Mouse (Mus musculus) intestine, embryonic 14.5 days (tissue): ENCODE data around the gene Gm20696. TPM values are rescaled to one million over a fixed set of nuclear protein-coding genes. Genes with fewer than 3 reads are reported as not detected.

Experiments used
- ATAC-seq: fragments of 200-750 bp; cut with Nextera tagmentation; replicated peaks from 2 replicates; pipeline ENCODE4 v1.8.0; 2017; ENCODE audit warnings: low read depth, moderate number of reproducible peaks, moderate TSS enrichment, moderate library complexity; ENCODE audit not compliant: low FRiP score, low TSS enrichment
- DNase-seq: peaks from one replicate; pipeline ENCODE4 v3.0.0-alpha.2; 2018; ENCODE audit warnings: low spot score
- H3K27ac ChIP-seq: fragments of 300-500 bp; sonication (generic); 2 replicates; pipeline ENCODE4 v1.5.1; 2014; ENCODE audit warnings: low read depth, mild to moderate bottlenecking, control low read depth
- H3K27me3 ChIP-seq: fragments of 300-500 bp; sonication (generic); replicated peaks from 2 replicates; pipeline ENCODE4 v1.6.1; 2014; ENCODE audit warnings: low read length, control low read depth; ENCODE audit not compliant: control insufficient read depth, insufficient read depth
- H3K36me3 ChIP-seq: fragments of 300-500 bp; sonication (generic); 2 replicates; pipeline ENCODE4 v1.6.1; 2014; ENCODE audit warnings: low read length, control low read depth; ENCODE audit not compliant: control insufficient read depth, insufficient read depth
- H3K4me1 ChIP-seq: fragments of 300-500 bp; sonication (generic); replicated peaks from 2 replicates; pipeline ENCODE4 v1.6.1; 2014; ENCODE audit warnings: low read length, control low read depth, mixed read lengths; ENCODE audit not compliant: control insufficient read depth, insufficient read depth
- H3K4me2 ChIP-seq: fragments of 300-500 bp; sonication (generic); 2 replicates; pipeline ENCODE4 v1.6.1; 2014; ENCODE audit warnings: low read length
- H3K4me3 ChIP-seq: fragments of 300-500 bp; sonication (generic); 2 replicates; pipeline ENCODE4 v1.5.1; 2014; ENCODE audit warnings: low read depth, low read length, control low read depth, mixed read lengths
- H3K9ac ChIP-seq: fragments of 300-500 bp; sonication (generic); 2 replicates; pipeline ENCODE4 v1.6.1; 2014; ENCODE audit warnings: mild to moderate bottlenecking, low read length
- H3K9me3 ChIP-seq: fragments of 300-500 bp; sonication (generic); 2 replicates; pipeline ENCODE4 v1.6.1; 2016; ENCODE audit warnings: low read length, control low read depth; ENCODE audit not compliant: control insufficient read depth
- WGBS: fragments of 180-500 bp; shearing (Covaris S2); extraction: QIAGEN DNeasy Blood & Tissue Kit; methylation state at CpG from one replicate; pipeline ENCODE4 v1.1.7; 2014; 5-methylcytosine and 5-hydroxymethylcytosine counted together
- polyA plus RNA-seq: library from polyadenylated mRNA; unstranded; fragments of >200 nt; fragmentation: Nextera tagmentation; extraction: Ambion mirVana; gene quantifications from 2 replicates; pipeline ENCODE4 v1.2.1, GENCODE M21; 2014

Gm20696 gene
- polyA plus RNA-seq, 1 experiment from 2014 or later, result 6.9 TPM

DNA sequence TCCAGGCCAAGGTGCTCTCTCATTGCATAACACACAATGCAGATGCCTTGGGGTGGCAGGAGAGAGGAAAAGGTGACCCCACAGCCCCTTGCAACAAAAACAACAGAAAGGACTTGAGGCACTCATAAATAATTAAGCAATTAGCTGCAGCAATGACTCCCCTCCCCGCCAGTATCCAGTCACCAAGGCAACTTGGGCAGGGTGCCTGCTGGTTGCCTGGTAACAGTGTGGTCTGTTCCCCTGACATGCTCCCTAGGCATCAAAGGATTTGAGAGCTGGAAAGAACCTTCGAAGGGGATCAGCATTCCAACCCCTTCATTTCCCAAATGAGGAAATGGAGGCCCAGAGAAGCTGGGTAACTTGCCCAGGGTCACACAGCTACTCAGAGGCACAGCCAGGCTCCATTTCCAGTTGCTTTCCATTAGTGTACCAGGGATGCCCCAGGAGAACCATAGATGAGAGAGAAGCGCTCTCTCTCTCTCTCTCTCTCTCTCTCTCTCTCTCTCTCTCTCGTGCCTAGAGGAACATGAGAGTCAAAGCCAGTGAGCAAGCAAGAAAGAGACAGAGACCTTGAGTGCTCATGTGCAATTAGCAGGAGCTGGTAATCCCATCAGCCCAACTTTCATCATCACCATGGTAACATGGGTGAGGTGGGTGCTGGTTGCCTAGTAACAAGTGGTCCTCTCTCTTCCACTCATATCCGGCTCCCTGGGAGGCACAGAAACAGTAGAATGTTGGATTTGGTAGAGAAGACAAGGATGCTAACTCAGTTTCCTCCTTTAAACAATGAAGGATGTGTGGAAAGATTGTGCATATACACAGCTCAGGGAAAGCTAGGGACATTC is 3.1 kb upstream of the Gm20696 start:
- Histone ChIP-seq H3K36me3 (no peaks in the 10 kb centered on the region), H3K27me3 (no peaks in the 10 kb centered on the region), H3K4me3 (no peak overlapping the region), H3K9me3 (no peaks in the 10 kb centered on the region), H3K4me1 (peaks cover 8% of the 10 kb centered on the region; the same call in 1 of the 2 replicates), H3K9ac (no peak overlapping the region), H3K27ac (no peak overlapping the region), H3K4me2 (no peak overlapping the region)
- 48% methylated on average over 5 of the region's 5 CpGs for WGBS
- ATAC-seq, result no peak
- DNase-seq, result no peak

DNA sequence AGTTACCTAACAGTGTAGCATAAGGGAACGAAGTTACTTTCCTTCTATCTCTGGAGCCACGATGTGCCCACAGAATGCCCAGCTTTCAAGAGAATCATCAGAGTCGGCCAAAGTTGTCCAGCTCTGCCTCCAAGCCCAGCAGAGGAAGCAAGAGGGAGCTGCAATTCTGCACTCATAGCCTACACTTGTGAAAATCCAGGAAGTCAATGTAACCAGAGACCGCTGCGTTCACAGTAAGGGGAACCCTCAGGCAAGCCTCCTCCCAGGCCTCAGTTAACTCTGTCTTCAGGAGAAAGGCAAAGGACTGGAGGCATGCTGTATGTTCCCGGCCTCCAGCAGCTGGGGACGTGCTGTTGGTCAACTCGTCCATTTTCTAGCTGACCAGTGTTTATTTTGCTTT is 693 bp upstream of the Gm20696 start:
- H3K4me2 ChIP-seq, result peak overlapping the region; percentile 89
- peak overlapping the region; percentile 69; the same call in 1 of the 2 replicates for H3K4me3 ChIP-seq
- DNase-seq (no peak), ATAC-seq (no peak)
- H3K9me3 ChIP-seq, result no peaks in the 10 kb centered on the region
- H3K4me1 ChIP-seq, result peaks cover 8% of the 10 kb centered on the region; the same call in 1 of the 2 replicates
- no peaks in the 10 kb centered on the region for H3K27me3 ChIP-seq
- H3K36me3 ChIP-seq, result no peaks in the 10 kb centered on the region
- 27% methylated on average over 8 of the region's 8 CpGs for WGBS
- H3K27ac ChIP-seq, result peak overlapping the region; percentile 57; the same call in 1 of the 2 replicates
- H3K9ac ChIP-seq, result no peak overlapping the region; the same call in 1 of the 2 replicates

DNA sequence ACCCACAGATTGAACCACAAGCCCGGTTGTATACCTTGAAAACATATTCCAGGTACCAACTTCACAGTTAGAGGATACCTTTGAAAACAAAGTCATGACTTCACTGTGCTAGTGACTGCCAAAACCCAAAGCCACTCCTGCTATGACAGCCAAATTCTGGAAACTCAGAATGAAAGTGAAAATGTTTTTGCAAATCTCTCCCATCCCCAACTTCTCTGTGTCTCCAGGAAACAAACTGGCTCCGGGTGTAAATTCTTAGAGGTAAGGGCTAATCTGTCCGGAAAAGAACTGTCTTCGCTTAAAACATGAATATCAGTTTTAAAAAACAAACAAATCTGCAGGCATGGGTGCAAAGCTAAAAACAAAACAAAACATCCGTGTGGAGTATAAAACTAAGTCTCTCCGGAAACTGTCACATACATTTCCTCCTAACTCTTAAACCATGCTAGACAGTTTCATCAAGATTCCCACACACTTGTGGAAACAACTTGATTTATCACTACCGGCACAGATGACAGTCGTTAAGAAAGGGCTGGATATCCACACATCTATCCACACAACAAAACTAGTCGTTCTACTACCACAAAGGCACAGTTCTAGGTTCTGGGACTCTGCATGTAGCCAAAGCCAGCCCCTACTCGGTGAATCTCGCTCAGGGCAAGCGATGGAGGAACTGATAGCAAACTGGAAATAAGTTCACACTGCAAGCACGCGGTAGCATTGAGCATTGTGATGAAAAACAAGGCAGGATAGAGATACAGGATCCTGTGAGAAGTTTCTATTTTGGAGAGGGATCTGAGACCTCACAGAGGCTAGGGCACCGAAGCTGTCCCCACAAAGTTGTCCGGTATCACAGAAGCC is 910 bp downstream of the Gm20696 start:
- DNase-seq, result no peak
- 20% methylated on average over 16 of the region's 16 CpGs for WGBS
- H3K9ac ChIP-seq, result peak overlapping the region; percentile 76
- no peaks in the 10 kb centered on the region for H3K36me3 ChIP-seq
- no peak for ATAC-seq
- peaks cover 14% of the 10 kb centered on the region for H3K4me1 ChIP-seq
- H3K27ac ChIP-seq, result peak overlapping the region; percentile 33; the same call in 1 of the 2 replicates
- H3K9me3 ChIP-seq, result no peaks in the 10 kb centered on the region
- no peaks in the 10 kb centered on the region for H3K27me3 ChIP-seq
- peak overlapping the region; percentile 89 for H3K4me2 ChIP-seq
- peak overlapping the region; percentile 69 for H3K4me3 ChIP-seq

DNA sequence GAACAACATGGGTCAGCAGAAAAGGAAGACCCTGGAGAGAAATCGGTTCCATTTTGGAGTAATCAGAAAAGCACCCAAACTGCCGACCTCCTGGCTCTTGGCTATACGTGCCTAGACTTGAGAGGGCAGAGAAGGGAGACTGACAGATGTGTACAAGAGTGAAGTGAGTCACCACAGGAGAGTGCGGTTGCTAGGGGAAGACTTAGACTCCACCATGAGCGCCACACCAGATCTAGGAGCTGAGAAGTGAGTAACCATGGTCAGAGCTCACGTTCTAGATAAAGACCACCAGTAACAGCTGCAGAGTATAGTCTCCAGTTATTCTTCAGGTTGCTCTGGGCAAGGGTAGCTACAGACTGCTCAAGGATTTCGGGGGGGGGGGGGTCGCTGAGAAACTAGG is 3.4 kb downstream of the Gm20696 start:
- Histone ChIP-seq H3K4me2 (no peak overlapping the region), H3K9ac (no peak overlapping the region), H3K27me3 (no peaks in the 10 kb centered on the region), H3K9me3 (no peaks in the 10 kb centered on the region), H3K27ac (no peak overlapping the region), H3K4me1 (peaks cover 22% of the 10 kb centered on the region), H3K36me3 (no peaks in the 10 kb centered on the region), H3K4me3 (no peak overlapping the region)
- ATAC-seq (no peak), DNase-seq (no peak)
- 79% methylated on average over 8 of the region's 8 CpGs for WGBS

DNA sequence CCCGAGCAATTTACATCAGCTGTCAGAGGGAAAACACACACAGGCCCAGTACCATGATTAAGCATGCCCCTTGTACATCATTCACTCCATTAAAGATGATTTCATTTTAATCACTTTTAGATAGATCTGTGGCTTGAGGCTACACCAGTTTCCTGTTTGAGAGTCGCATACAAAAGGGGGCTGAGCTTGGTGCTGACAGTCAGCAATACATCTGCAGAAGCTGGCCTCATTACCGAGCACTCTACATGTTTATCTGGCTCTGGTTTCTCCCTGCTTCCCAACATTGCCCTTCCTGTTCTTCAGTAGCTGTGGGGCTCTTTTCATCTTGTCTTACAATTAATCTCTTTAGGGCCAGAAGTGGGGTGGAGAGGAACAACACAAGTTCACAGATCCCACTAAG is 6.2 kb downstream of the Gm20696 start:
- no peak for ATAC-seq
- Histone ChIP-seq H3K36me3 (no peaks in the 10 kb centered on the region), H3K27ac (no peak overlapping the region; the same call in 1 of the 2 replicates)

DNA sequence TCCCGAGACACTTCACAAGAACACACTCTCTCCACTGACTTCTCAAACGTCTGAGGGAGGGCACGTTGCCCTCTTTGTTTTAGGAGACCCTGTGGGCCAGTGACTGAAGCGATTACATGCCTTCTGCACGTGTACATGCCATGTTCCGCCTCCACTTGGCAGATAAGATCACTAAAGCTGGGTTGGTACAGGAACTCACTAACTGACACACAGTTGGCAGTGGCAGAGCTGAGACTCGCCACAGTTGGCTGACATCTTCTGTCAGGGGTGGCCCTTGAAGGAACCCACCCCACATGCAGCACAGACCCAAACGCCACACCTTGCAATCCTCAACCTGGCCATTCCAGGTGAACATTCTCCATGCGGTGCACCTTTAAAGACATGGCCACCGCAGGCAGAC is 8.0 kb downstream of the Gm20696 start:
- H3K4me2 ChIP-seq, result no peak overlapping the region
- H3K9me3 ChIP-seq, result no peaks in the 10 kb centered on the region
- no peaks in the 10 kb centered on the region for H3K27me3 ChIP-seq
- ATAC-seq (no peak), DNase-seq (no peak)
- H3K4me1 ChIP-seq, result peaks cover 14% of the 10 kb centered on the region
- no peak overlapping the region for H3K9ac ChIP-seq
- no peak overlapping the region for H3K27ac ChIP-seq
- WGBS, result 86% methylated on average over 10 of the region's 10 CpGs
- no peaks in the 10 kb centered on the region for H3K36me3 ChIP-seq
- no peak overlapping the region for H3K4me3 ChIP-seq

More for the DNA sequence above, 6.2 kb downstream of the Gm20696 start:
- DNase-seq, result no peak
- Histone ChIP-seq H3K4me2 (no peak overlapping the region), H3K9me3 (no peaks in the 10 kb centered on the region), H3K9ac (no peak overlapping the region), H3K27me3 (no peaks in the 10 kb centered on the region), H3K4me1 (peaks cover 14% of the 10 kb centered on the region), H3K4me3 (no peak overlapping the region)
- 17% methylated on average over 3 of the region's 3 CpGs for WGBS

DNA sequence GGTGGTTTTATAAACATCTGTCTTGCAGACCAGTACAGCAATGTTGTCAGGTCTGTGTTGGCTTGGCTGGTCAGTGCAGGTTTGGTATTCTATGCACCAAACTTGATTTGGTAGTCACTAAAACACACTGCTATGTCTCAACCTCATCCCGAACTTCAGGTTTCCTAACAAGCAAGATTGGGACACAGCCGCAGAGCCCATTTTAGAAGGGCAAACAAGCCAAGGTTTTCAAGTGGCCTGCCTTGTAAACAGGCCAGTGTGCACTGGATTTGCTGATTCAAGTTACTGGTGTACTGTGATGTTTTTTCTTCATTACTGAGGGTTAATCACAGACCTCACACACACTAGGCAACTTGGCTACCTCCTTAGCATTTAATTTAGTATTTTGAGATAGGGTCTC is 10.5 kb downstream of the Gm20696 start:
- peaks cover 12% of the 10 kb centered on the region for H3K4me1 ChIP-seq
- DNase-seq (no peak), ATAC-seq (no peak)
- H3K36me3 ChIP-seq, result no peaks in the 10 kb centered on the region
- no peak overlapping the region for H3K4me2 ChIP-seq
- H3K27ac ChIP-seq, result no peak overlapping the region
- H3K27me3 ChIP-seq, result no peaks in the 10 kb centered on the region
- no peak overlapping the region for H3K9ac ChIP-seq
- H3K9me3 ChIP-seq, result no peaks in the 10 kb centered on the region
- H3K4me3 ChIP-seq, result no peak overlapping the region
- 79% methylated on average over 2 of the region's 2 CpGs for WGBS

DNA sequence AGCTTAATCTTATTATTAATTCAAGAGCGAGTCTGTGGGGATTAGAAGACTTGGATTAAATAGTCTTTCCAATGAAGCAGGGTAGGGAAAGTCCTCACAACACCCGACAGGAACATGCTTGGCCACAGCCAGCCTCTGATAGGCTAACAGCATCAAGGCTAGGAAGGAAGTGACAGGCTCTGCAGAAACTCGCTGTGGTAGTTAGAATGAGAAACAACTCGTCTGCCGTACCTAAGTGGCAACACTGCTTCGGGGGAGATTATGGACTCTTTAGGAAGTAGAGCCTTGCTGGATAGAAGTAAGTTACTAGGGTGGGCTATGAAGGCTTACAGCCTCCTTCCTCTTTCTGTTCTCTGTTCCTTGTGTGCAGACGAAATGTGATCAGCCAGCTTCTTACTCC is 11.1 kb downstream of the Gm20696 start:
- WGBS, result 51% methylated on average over 7 of the region's 7 CpGs
- no peaks in the 10 kb centered on the region for H3K27me3 ChIP-seq

More for the DNA sequence above, 11.1 kb downstream of the Gm20696 start:
- H3K4me1 ChIP-seq, result peaks cover 6% of the 10 kb centered on the region; the same call in 1 of the 2 replicates
- H3K9me3 ChIP-seq, result no peaks in the 10 kb centered on the region
- ATAC-seq (no peak), DNase-seq (no peak)
- no peak overlapping the region for H3K4me2 ChIP-seq
- H3K36me3 ChIP-seq, result no peaks in the 10 kb centered on the region
- H3K4me3 ChIP-seq, result no peak overlapping the region
- no peak overlapping the region for H3K27ac ChIP-seq
- H3K9ac ChIP-seq, result no peak overlapping the region
